Mouse (Mus musculus) limb, embryonic 12.5 days (tissue): Measurements from ENCODE around the gene Atp5b. TPM values are rescaled to one million over a fixed set of nuclear protein-coding genes. Genes with fewer than 3 reads are reported as not detected.

Experiments used
- ATAC-seq: fragments of 200-750 bp; cut with Nextera tagmentation; 2 replicates; pipeline ENCODE4 v1.8.0; 2017; ENCODE audit warnings: low read depth, moderate TSS enrichment; ENCODE audit not compliant: insufficient number of reproducible peaks, insufficient read depth, low FRiP score, low TSS enrichment
- H3K27ac ChIP-seq: fragments of 300-500 bp; sonication (generic); 2 replicates; pipeline ENCODE4 v1.5.1; 2016; ENCODE audit warnings: mild to moderate bottlenecking, moderate library complexity
- H3K27me3 ChIP-seq: fragments of 300-500 bp; sonication (generic); 2 replicates; pipeline ENCODE4 v1.6.1; 2016; ENCODE audit warnings: mild to moderate bottlenecking, moderate library complexity
- H3K36me3 ChIP-seq: fragments of 300-500 bp; sonication (generic); 2 replicates; pipeline ENCODE4 v1.6.1; 2016; ENCODE audit warnings: mild to moderate bottlenecking, moderate library complexity
- H3K4me1 ChIP-seq: fragments of 300-500 bp; sonication (generic); replicated peaks from 2 replicates; pipeline ENCODE4 v1.6.1; 2016
- H3K4me2 ChIP-seq: fragments of 300-500 bp; sonication (generic); 2 replicates; pipeline ENCODE4 v1.6.1; 2016; ENCODE audit warnings: mild to moderate bottlenecking, moderate library complexity
- H3K4me3 ChIP-seq: fragments of 300-500 bp; sonication (generic); replicated peaks from 2 replicates; pipeline ENCODE4 v1.5.1; 2016; ENCODE audit warnings: mild to moderate bottlenecking
- H3K9ac ChIP-seq: fragments of 300-500 bp; sonication (generic); replicated peaks from 2 replicates; pipeline ENCODE4 v1.6.1; 2016; ENCODE audit warnings: mild to moderate bottlenecking, moderate library complexity
- H3K9me3 ChIP-seq: fragments of 300-500 bp; sonication (generic); 2 replicates; pipeline ENCODE4 v1.6.1; 2016; ENCODE audit warnings: mild to moderate bottlenecking, moderate library complexity
- WGBS: fragments of 180-500 bp; shearing (Covaris S2); methylation state at CpG from one replicate; pipeline ENCODE4 v1.1.7; 2016; 5-methylcytosine and 5-hydroxymethylcytosine counted together
- polyA plus RNA-seq: library from polyadenylated mRNA; unstranded; fragments of >200 nt; fragmentation: Nextera tagmentation; extraction: Ambion mirVana; gene quantifications from 2 replicates; pipeline ENCODE4 v1.2.1, GENCODE M21; 2016

The Atp5b gene
- polyA plus RNA-seq, 1 experiment from 2014 or later: 2,026 TPM

DNA sequence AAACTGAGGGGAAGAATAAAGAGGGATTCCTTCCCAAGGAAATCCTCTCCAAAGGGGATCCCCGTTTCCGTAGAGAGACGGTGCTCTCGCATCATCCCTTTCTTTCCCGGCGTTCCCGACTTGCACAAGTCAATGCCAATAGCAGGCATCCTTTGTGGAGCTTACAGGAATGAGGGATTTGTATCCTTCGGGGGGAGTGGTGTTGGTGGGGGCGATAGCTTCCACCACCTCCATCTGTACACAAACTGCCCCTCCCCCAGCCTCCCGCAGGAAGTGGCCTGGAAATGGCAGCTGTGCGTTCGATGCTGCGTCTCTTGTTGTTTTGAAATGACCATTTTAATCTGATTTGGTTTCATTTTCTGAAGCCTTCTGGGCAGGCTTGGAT lies 14.5 kb downstream of the Atp5b start:
- Histone ChIP-seq H3K9me3 (no peaks in the 10 kb centered on the region), H3K27ac (peak overlapping the region; percentile 82), H3K36me3 (0 out of 2 replicates have a peak, but pooled peaks cover 4% of the 10 kb centered on the region), H3K4me3 (peak overlapping the region; percentile 100), H3K9ac (peak overlapping the region; percentile 93), H3K4me2 (peak overlapping the region; percentile 85), H3K4me1 (peaks cover 35% of the 10 kb centered on the region), H3K27me3 (no peaks in the 10 kb centered on the region)
- no peak for ATAC-seq
- WGBS: 0% methylated on average over 13 of the region's 13 CpGs

DNA sequence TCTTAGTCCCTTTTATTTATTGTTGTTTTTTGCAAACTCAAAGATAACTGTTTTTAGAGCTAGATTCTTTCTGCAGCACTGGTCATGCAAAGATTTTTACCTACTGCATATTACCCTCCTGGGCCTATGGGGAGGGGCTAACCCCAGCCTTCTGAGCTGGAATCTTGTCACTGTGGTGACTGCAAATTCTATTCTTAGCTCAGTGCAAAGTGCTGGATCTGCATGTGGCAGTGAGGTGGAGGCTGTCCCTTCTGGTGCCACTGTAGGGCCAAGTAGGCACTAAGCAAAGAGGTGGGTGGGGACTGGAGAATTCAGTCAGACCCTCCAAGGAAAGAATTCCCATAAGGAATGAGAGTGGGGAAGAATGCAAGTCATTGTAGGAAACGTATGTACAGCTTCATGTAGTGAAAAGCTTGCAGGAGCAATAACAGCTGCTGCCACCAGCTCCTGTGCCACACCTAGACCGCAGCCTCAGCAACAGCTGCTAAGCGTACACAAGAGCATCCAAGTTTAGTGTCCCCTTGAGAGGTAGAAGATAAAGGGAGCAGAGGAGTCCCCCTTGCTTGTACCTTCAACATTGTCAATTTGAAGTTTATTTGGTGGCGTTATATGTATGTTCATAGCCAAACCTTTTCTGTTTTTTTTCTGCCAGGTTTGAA lies 27.2 kb downstream of the Atp5b start:
- Histone ChIP-seq H3K4me1 (no peaks in the 10 kb centered on the region), H3K36me3 (peaks cover 68% of the 10 kb centered on the region), H3K4me3 (no peak overlapping the region), H3K4me2 (no peak overlapping the region), H3K27me3 (no peaks in the 10 kb centered on the region), H3K9ac (no peak overlapping the region), H3K9me3 (no peaks in the 10 kb centered on the region), H3K27ac (no peak overlapping the region)
- WGBS: 90% methylated on average over 4 of the region's 4 CpGs
- ATAC-seq: no peak

DNA sequence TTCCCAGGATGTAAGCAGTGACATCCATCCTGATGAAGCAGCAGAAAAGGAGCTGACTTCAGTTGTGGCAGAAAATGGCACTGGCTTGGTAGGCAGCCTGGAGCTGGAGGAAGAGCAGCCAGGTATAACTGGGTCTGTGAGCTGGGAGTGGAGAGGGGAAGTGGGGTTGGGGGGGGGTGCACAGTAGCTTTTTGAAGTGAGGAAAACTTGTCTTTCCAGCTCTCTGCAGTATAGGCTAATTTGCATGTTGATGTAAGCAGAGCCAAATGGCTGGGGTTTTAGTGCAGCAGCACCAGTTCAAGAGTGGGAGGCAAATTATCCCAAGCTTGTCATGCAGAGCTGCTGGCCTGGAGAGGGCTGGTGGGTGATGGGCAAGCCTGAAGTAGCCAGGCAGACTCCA lies 28.2 kb downstream of the Atp5b start:
- Histone ChIP-seq H3K4me2 (no peak overlapping the region), H3K9ac (no peak overlapping the region), H3K4me3 (no peak overlapping the region), H3K36me3 (peaks cover 78% of the 10 kb centered on the region), H3K27ac (no peak overlapping the region), H3K27me3 (no peaks in the 10 kb centered on the region), H3K4me1 (no peaks in the 10 kb centered on the region), H3K9me3 (no peaks in the 10 kb centered on the region)
- no peak for ATAC-seq

DNA sequence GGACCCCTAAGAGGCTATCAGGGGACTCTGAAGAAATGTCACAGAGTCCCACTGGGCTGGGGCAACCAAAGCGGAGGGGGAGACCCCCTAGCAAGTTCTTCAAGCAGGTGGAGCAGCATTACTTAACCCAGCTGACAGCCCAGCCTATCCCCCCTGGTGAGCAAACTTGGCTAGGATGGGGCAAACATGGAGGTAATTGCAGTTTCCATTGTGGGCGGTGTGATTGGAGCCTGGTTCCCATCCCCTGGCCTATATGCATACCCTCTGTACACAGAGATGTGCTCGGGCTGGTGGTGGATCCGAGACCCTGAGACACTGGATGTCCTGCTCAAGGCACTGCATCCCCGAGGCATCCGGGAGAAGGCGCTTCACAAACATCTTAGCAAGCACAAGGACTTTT lies 40.8 kb downstream of the Atp5b start:
- Histone ChIP-seq H3K4me2 (no peak overlapping the region), H3K9ac (no peak overlapping the region), H3K9me3 (no peaks in the 10 kb centered on the region), H3K4me3 (no peak overlapping the region), H3K27me3 (no peaks in the 10 kb centered on the region), H3K27ac (no peak overlapping the region), H3K4me1 (no peaks in the 10 kb centered on the region), H3K36me3 (peaks cover 96% of the 10 kb centered on the region)
- WGBS: 92% methylated on average over 7 of the region's 7 CpGs
- ATAC-seq: no peak

DNA sequence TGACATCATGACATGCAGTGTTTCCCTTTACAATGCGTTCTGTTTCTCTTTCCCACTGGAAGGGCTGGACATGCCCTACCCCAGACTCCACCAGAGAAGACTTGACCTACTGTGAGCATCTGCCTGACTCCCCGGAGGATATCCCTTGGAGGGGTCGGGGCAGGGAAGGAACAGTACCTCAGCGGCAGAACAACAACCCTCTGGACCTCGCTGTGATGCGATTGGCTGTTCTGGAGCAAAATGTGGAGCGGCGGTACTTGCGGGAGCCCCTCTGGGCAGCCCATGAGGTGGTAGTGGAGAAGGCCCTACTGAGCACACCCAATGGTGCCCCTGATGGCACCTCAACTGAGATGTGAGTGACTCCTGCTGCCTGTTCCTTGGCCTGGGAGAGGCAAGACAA lies 41.8 kb downstream of the Atp5b start:
- H3K27me3 ChIP-seq: no peaks in the 10 kb centered on the region
- H3K4me3 ChIP-seq: no peak overlapping the region
- no peak overlapping the region for H3K9ac ChIP-seq
- no peaks in the 10 kb centered on the region for H3K4me1 ChIP-seq
- H3K4me2 ChIP-seq: no peak overlapping the region
- WGBS: 91% methylated on average over 9 of the region's 9 CpGs
- H3K9me3 ChIP-seq: no peaks in the 10 kb centered on the region
- H3K27ac ChIP-seq: no peak overlapping the region
- peaks cover 94% of the 10 kb centered on the region for H3K36me3 ChIP-seq
- ATAC-seq: no peak

DNA sequence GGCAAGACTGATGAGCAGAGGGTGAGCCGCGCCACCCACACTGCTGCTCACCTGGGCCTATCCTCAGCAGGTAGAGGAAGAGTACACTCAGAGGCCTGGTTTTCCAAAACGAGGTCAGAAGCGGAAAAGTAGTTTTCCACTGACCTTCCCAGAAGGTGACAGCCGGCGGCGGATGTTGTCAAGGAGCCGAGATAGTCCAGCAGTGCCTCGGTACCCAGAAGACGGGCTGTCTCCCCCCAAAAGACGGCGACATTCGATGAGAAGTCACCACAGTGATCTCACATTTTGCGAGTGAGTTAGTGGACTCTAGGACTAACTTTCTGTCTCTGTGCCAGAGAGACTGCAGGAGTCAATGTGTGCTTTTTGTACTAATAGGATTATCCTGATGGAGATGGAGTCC lies 42.9 kb downstream of the Atp5b start:
- no peak for ATAC-seq
- Histone ChIP-seq H3K4me3 (no peak overlapping the region), H3K27ac (no peak overlapping the region), H3K9me3 (no peaks in the 10 kb centered on the region), H3K27me3 (no peaks in the 10 kb centered on the region), H3K9ac (no peak overlapping the region), H3K36me3 (peaks cover 94% of the 10 kb centered on the region), H3K4me1 (no peaks in the 10 kb centered on the region), H3K4me2 (no peak overlapping the region)
- whole genome bisulfite sequencing: 91% methylated on average over 14 of the region's 14 CpGs

DNA sequence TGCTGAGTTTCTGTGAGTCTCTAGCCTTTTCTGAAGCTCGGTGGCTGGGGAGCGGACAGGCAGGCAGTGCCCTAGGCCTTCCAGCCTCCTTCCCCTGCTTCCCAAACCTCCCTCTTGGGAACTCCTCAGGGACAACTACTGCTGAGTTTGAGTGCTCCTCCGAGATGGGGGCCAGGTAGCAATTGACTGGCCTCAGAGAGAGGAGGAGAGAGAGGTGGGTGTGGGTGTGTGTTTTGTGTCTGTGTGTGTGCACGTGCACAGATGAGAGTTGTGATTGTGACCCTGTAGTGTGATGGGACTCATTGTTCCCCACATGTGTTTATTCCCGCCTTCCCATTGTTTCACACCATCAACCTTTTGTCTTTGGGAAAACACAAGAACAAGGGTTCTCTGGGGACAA lies 44.4 kb downstream of the Atp5b start:
- no peaks in the 10 kb centered on the region for H3K27me3 ChIP-seq

DNA sequence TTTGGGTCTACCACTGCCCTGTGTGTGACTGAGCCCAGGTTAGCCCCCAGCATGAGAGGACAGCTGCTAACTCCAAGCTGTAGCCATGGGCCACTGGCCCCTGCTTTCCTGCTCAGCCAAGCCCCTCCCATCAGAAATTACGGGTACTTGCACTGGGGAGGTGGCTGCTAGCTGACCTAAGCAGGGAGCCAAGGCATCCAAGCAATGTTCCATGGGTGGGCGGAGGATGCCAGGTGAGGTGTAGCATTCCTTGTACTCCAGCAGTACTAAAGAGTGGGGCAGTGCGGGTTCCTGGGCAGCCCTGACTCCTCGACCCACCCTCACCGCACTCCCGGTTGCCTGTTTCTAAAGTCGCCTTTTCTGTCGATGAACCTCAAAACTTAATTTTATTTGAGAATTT lies 45.1 kb downstream of the Atp5b start:
- 88% methylated on average over 8 of the region's 8 CpGs for WGBS
- H3K27me3 ChIP-seq: no peaks in the 10 kb centered on the region
- H3K9ac ChIP-seq: no peak overlapping the region
- H3K9me3 ChIP-seq: no peaks in the 10 kb centered on the region
- no peak overlapping the region for H3K4me2 ChIP-seq
- H3K36me3 ChIP-seq: peaks cover 94% of the 10 kb centered on the region
- H3K4me1 ChIP-seq: no peaks in the 10 kb centered on the region
- no peak overlapping the region for H3K27ac ChIP-seq
- no peak overlapping the region for H3K4me3 ChIP-seq
- ATAC-seq: 0 out of 2 replicates have a peak, but pooled peaks have one; percentile 21

More for the DNA sequence above, 44.4 kb downstream of the Atp5b start:
- no peak overlapping the region for H3K4me3 ChIP-seq
- ATAC-seq: no peak
- WGBS: 82% methylated on average over 5 of the region's 5 CpGs
- no peaks in the 10 kb centered on the region for H3K9me3 ChIP-seq
- no peak overlapping the region for H3K4me2 ChIP-seq
- H3K27ac ChIP-seq: 0 out of 2 replicates have a peak overlapping the region, but pooled peaks have one; percentile 9
- H3K4me1 ChIP-seq: no peaks in the 10 kb centered on the region
- H3K36me3 ChIP-seq: peaks cover 94% of the 10 kb centered on the region
- H3K9ac ChIP-seq: no peak overlapping the region

DNA sequence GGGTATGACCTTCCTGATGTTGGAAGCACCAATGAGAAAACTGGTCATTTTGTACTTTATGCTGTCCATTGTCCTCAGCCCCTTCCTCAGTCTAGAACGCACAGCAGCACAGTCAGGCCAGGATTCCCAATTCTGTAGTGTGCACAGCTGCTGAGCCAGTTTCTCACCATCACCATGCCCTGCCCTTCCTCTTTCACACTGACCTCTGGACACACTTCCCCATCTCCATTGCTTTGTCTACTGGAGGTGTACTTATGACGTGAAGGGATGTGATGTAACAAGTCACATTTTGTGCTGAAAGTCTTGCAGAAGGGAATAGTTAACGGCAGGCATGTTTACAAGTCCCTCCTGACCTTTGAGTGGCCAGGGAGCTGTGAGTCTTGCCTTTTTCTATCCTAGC lies 48.2 kb downstream of the Atp5b start:
- H3K27me3 ChIP-seq: no peaks in the 10 kb centered on the region
- no peaks in the 10 kb centered on the region for H3K4me1 ChIP-seq
- no peak overlapping the region for H3K9ac ChIP-seq
- no peak overlapping the region for H3K27ac ChIP-seq
- 74% methylated on average over 3 of the region's 3 CpGs for WGBS
- no peak for ATAC-seq
- no peaks in the 10 kb centered on the region for H3K9me3 ChIP-seq
- H3K4me2 ChIP-seq: no peak overlapping the region
- H3K4me3 ChIP-seq: no peak overlapping the region
- H3K36me3 ChIP-seq: peaks cover 93% of the 10 kb centered on the region

DNA sequence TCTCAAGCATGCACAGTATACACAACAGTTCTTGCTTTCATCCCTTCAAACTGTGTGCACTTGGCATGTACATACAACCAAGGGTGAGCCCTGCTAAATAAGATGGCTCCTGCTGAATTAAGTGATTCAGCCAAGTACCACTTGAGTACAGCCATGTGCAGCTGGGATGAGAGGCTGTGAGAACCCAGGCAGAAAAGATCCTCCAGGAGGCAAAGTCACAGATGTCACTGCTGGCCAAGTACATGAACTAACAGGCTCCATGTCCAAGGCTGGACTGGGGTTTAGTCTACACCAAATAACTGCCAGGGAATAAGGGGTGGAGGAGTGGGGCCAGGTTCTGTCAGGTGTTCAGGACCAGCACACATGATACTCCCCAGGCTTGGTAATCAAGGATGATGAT lies 48.7 kb downstream of the Atp5b start:
- Histone ChIP-seq H3K36me3 (peaks cover 89% of the 10 kb centered on the region), H3K4me1 (no peaks in the 10 kb centered on the region), H3K9me3 (no peaks in the 10 kb centered on the region), H3K27ac (no peak overlapping the region), H3K27me3 (no peaks in the 10 kb centered on the region), H3K4me2 (no peak overlapping the region), H3K4me3 (no peak overlapping the region), H3K9ac (no peak overlapping the region)
- ATAC-seq: no peak

DNA sequence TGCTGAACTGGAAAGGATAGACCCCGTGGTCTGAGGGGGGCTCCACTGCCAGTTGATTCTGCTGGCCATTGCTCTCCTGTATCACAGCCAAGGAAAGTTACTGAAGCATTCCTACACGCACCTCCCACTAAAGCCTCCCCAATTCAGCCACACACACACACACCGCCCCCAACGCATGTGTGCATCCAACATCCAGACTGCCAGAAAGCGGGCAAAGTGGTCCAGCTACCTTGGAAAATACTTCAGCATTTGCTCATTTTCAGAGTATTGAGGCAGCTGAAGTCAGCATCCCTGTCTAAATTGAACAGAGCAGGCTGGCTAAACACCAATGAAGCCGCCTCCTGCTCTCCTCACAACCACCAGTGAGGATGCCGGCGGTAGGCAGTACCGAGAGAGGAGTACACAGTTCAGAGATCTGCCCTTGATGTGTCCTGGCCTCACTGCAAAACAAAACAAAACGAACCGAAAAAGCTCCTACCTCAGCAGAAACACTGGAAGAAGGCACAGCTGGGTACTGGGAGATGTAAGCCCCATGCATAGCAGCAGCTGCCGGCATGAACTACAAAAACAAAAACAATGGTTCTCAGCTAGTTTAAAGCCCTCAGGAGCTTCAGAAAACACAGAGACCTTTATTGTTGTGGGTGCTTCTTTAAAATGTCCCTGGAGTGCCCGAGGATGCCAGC lies 50.7 kb downstream of the Atp5b start:
- ATAC-seq: no peak
- H3K36me3 ChIP-seq: peaks cover 91% of the 10 kb centered on the region
- 0 out of 2 replicates have a peak overlapping the region, but pooled peaks have one; percentile 8 for H3K9ac ChIP-seq
- H3K4me2 ChIP-seq: no peak overlapping the region
- H3K4me1 ChIP-seq: no peaks in the 10 kb centered on the region
- H3K9me3 ChIP-seq: no peaks in the 10 kb centered on the region
- no peaks in the 10 kb centered on the region for H3K27me3 ChIP-seq
- WGBS: 56% methylated on average over 13 of the region's 13 CpGs
- no peak overlapping the region for H3K4me3 ChIP-seq
- 0 out of 2 replicates have a peak overlapping the region, but pooled peaks have one; percentile 12 for H3K27ac ChIP-seq

DNA sequence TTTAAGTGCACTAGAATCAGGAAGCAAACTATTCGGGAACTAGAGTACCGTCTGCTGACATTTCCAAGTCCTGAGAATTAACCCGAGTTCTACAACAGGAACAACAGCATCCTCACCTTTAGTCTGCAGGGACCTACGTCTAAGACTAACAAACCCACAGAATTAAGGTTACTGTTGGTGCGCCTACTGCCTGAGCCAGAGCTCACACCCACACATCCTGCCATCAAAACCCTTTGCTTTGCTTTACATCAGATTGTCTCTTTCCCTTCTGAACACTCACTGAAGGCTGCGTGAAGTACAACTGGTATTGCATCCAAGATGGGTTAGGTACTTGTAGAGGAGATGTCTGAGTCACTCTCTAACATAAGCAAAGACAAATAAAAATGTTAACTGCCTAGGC lies 52.3 kb downstream of the Atp5b start:
- Histone ChIP-seq H3K27me3 (no peaks in the 10 kb centered on the region), H3K9ac (no peak overlapping the region), H3K4me3 (no peak overlapping the region), H3K36me3 (peaks cover 91% of the 10 kb centered on the region), H3K27ac (no peak overlapping the region), H3K9me3 (no peaks in the 10 kb centered on the region), H3K4me2 (no peak overlapping the region), H3K4me1 (no peaks in the 10 kb centered on the region)
- 81% methylated on average over 6 of the region's 6 CpGs for WGBS
- no peak for ATAC-seq
